Mouse (Mus musculus) C2C12 (cell line): Measurements from ENCODE around the gene Slc6a11. TPM values are rescaled to one million over a fixed set of nuclear protein-coding genes. Genes with fewer than 3 reads are reported as not detected.

Source experiments
- H3K27me3 ChIP-seq: one replicate; pipeline ENCODE4 v1.6.1; 2011; ENCODE audit not compliant: control insufficient read depth, insufficient read depth, insufficient read length
- H3K36me3 ChIP-seq: one replicate; pipeline ENCODE4 v1.6.1; 2011; ENCODE audit not compliant: control insufficient read depth, insufficient read depth
- H3K4me3 ChIP-seq: one replicate; pipeline ENCODE4 v1.5.1; 2011; ENCODE audit warnings: mild to moderate bottlenecking, control low read depth; ENCODE audit not compliant: poor library complexity, insufficient read depth, severe bottlenecking
- H3K79me2 ChIP-seq: one replicate; pipeline ENCODE4 v1.6.1; 2011; ENCODE audit not compliant: control insufficient read depth, insufficient read depth
- H3K79me3 ChIP-seq: one replicate; pipeline ENCODE4 v1.6.1; 2011; ENCODE audit warnings: low read depth, control low read depth
- H3ac ChIP-seq: one replicate; pipeline ENCODE3; 2011; ENCODE audit warnings: low read depth; ENCODE audit not compliant: control insufficient read depth, insufficient read length
- CEBPB ChIP-seq: IDR thresholded peaks from one replicate; pipeline ENCODE4 v1.6.1; 2011; ENCODE audit warnings: low read depth, mild to moderate bottlenecking, control low read depth, moderate library complexity
- CTCF ChIP-seq: IDR thresholded peaks from one replicate; pipeline ENCODE4 v1.5.1; 2011; ENCODE audit not compliant: control insufficient read depth, insufficient read depth, insufficient read length
- FOSL1 ChIP-seq: IDR thresholded peaks from one replicate; pipeline ENCODE4 v1.8.0; 2011; ENCODE audit warnings: mild to moderate bottlenecking, low read length; ENCODE audit not compliant: poor library complexity, insufficient read depth, severe bottlenecking
- MAX ChIP-seq: IDR thresholded peaks from one replicate; pipeline ENCODE4 v1.6.1; 2011; ENCODE audit warnings: mild to moderate bottlenecking, control low read depth
- MYOD1 ChIP-seq: IDR thresholded peaks from one replicate; pipeline ENCODE4 v1.6.1; 2011; ENCODE audit warnings: low read depth; ENCODE audit not compliant: control insufficient read depth, insufficient read length
- MYOG ChIP-seq: IDR thresholded peaks from one replicate; pipeline ENCODE4 v1.6.1; 2011; ENCODE audit not compliant: control insufficient read depth, insufficient read length; ENCODE audit errors: extremely low read depth
- USF1 ChIP-seq: IDR thresholded peaks from one replicate; pipeline ENCODE4 v1.6.1; 2011; ENCODE audit warnings: low read depth, mild to moderate bottlenecking, control low read depth, moderate library complexity
- polyA plus RNA-seq: library from polyadenylated mRNA; unstranded; fragments of >200 nt; fragmentation: generic; extraction: Trizol; gene quantifications from one replicate; pipeline ENCODE4 v1.2.1, GENCODE M21; 2012; ENCODE audit warnings: missing spikeins

The Slc6a11 gene
- polyA plus RNA-seq, 1 experiment, result not detected

GRCm38 (mm10) chr6:114158811-114159210 lies 27.8 kb downstream of the Slc6a11 start:
- H3K27me3 ChIP-seq, result peaks cover 55% of the 10 kb centered on the region
- H3K36me3 ChIP-seq, result no peaks in the 10 kb centered on the region
- no peaks in the 10 kb centered on the region for H3K79me2 ChIP-seq
- TF ChIP-seq CTCF (no peak), MYOG (no peak), CEBPB (no peak), USF1 (no peak), MYOD1 (no peak), FOSL1 (no peak), MAX (no peak)
- no peak overlapping the region for H3K4me3 ChIP-seq
- no peak overlapping the region for H3ac ChIP-seq
- no peaks in the 10 kb centered on the region for H3K79me3 ChIP-seq

DNA sequence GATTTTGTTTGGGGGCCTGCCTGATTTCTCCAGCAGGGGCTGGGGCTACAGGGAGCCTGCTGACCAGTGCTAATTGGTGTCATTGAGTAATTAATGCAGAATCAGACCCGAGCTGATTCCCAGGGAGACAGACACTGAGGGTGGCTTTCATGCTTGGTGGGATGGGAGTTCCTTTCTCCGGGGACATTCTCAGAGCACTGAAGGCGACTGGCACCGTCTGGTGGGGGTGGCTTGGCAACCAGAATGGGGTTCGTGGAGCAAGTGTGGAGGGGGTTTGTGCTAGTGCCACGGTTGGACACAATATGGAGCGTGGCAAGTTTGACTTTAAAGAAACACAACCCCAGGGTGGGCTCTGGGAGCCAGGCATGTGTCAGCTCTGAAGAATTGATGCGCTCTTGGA lies 29.7 kb downstream of the Slc6a11 start:
- Histone ChIP-seq H3K79me2 (no peaks in the 10 kb centered on the region), H3K36me3 (no peaks in the 10 kb centered on the region), H3K4me3 (no peak overlapping the region), H3ac (no peak overlapping the region), H3K79me3 (no peaks in the 10 kb centered on the region), H3K27me3 (peaks cover 57% of the 10 kb centered on the region)
- TF ChIP-seq USF1 (no peak), CEBPB (no peak), MYOD1 (no peak), MAX (no peak), MYOG (no peak)

DNA sequence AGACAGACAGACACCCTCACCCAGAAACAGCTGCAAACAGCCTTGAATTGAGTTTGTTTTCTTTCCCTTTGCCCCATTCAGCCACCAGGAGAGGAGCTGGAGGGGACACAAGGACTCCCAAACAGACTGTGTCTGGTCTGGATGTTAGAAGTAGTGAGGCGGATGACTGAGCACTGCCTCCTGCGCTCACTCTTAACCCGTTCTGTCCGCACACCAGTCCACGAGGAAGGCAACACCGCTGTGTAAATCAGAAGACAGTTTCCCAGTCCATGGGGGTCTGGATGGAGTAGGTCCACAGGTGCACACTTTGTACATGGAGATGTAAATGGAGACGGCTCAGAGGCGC lies 43.0 kb downstream of the Slc6a11 start:
- no peak overlapping the region for H3K4me3 ChIP-seq
- H3K79me3 ChIP-seq, result no peaks in the 10 kb centered on the region
- no peak for TF ChIP-seq FOSL1
- no peak for TF ChIP-seq MAX
- TF ChIP-seq USF1, result no peak
- TF ChIP-seq CTCF, result no peak
- no peaks in the 10 kb centered on the region for H3K79me2 ChIP-seq
- H3K27me3 ChIP-seq, result peaks cover 24% of the 10 kb centered on the region
- no peaks in the 10 kb centered on the region for H3K36me3 ChIP-seq
- no peak overlapping the region for H3ac ChIP-seq

DNA sequence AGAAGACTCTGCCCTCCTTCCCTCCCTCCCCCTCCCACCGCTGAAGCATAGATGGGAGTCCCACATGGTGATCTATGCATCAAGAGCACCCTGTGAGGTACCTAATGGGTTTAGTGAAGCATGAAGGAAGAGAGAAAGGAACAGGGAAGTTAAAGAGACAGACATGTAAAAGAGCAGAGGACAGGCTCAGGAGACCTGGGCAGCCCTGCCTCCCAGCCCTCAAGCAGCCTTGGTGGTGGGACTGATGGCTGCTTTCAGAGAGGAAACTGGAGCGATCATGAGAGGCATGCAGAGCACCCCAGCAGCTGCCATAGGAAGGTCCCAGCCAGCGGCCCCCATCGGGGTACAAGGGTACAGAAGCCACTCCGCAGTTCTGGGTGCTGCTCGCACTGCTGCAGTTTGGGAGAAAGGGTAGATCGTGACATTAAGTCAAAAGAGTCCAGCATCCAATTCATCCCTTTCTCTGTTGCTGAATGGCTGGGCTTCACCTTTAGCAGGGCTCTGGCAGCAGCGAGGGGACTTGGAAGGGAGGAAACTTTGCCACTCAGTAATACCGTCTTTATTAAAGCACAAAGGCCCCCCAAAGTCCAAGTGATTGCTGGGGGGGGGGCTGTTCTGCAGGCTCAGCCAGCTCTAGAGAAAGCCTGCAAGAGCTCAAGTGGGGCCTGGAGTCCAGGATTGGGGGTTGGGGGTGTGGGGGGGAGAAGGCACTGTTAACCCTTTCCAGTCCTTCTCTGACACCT lies 43.5 kb downstream of the Slc6a11 start:
- no peaks in the 10 kb centered on the region for H3K79me2 ChIP-seq
- H3K79me3 ChIP-seq, result no peaks in the 10 kb centered on the region
- H3K27me3 ChIP-seq, result peaks cover 24% of the 10 kb centered on the region
- H3K36me3 ChIP-seq, result no peaks in the 10 kb centered on the region
- no peak overlapping the region for H3K4me3 ChIP-seq
- no peak overlapping the region for H3ac ChIP-seq
- no peak for TF ChIP-seq CTCF
- no peak for TF ChIP-seq MYOD1
- no peak for TF ChIP-seq FOSL1
- TF ChIP-seq MAX, result no peak
- TF ChIP-seq CEBPB, result no peak
- no peak for TF ChIP-seq MYOG
- no peak for TF ChIP-seq USF1

DNA sequence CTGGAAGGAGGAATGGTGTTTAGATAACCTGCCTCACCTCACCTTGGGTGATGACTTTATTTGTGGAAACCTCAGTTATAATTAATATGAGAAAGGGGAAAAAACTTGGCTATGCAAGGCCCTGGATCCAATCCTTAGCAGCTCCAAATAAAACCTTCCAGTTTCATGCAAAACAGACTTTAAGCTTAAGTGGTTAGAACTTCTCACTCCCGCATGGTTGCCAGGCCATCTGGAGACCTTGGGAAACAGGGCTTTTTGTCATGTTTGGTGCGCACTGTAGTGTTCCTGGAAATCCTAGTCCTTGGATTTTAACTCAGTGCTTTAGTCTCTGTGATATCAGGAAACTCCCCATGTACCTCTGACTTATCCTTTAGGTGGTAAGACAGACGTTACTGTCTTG lies 47.1 kb downstream of the Slc6a11 start:
- H3ac ChIP-seq, result no peak overlapping the region
- H3K27me3 ChIP-seq, result peaks cover 22% of the 10 kb centered on the region
- no peak overlapping the region for H3K4me3 ChIP-seq
- H3K36me3 ChIP-seq, result no peaks in the 10 kb centered on the region
- no peaks in the 10 kb centered on the region for H3K79me2 ChIP-seq
- no peaks in the 10 kb centered on the region for H3K79me3 ChIP-seq
- no peak for TF ChIP-seq FOSL1
- no peak for TF ChIP-seq MAX
- no peak for TF ChIP-seq MYOD1
- no peak for TF ChIP-seq USF1
- no peak for TF ChIP-seq MYOG
- no peak for TF ChIP-seq CTCF
- TF ChIP-seq CEBPB, result no peak
